Mouse (Mus musculus): ENCODE data around the gene Tmbim6.

DNA sequence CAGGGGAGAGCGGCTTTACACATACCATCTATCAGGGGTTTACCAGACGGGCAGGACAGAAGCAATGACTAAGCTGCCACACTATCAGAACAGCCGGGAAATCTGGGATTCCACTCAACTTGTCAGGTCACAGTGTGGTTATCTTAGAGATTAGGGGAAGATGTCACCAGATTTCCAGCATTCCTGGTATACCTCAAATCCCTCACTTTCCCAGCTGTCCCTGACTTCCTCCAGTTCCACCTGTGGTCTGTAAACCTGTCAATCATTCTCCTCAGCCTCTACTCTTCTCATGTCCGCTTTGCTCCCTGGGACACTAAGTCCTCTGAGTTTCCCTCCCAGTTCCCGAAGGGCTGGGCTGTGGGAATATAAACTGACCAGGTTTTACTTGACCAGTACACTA lies 40.4 kb upstream of the Tmbim6 start:
- no peak for TF ChIP-seq EP300 (IDR thresholded peaks at IDR 0.05; ENCODE audit: insufficient read depth, low read depth, low read length)
- no peak for TF ChIP-seq CTCF (IDR thresholded peaks at IDR 0.05)
- TF ChIP-seq POLR2A (IDR thresholded peaks at IDR 0.05; ENCODE audit: insufficient read depth, low read depth, low read length) = no peak
